Mouse (Mus musculus) kidney, postnatal 0 days (tissue): Measurements from ENCODE around the gene Unc45b. TPM values are rescaled to one million over a fixed set of nuclear protein-coding genes. Genes with fewer than 3 reads are reported as not detected.
A peak's percentile ranks its signal among the peaks of the same experiment; 100 is the strongest.
"Not testable (repeated sequence)": the region's sequence is repeated elsewhere in the genome, so short reads cannot be mapped to it uniquely, and the experiment has no call there.

ENCODE experiments used
- ATAC-seq: fragments of 200-750 bp; cut with Nextera tagmentation; replicated peaks from 2 replicates; pipeline ENCODE4 v1.8.0; 2017; ENCODE audit warnings: low read depth, moderate number of reproducible peaks, moderate TSS enrichment, moderate library complexity; ENCODE audit not compliant: low FRiP score
- DNase-seq: peaks from one replicate; pipeline ENCODE4 v3.0.0-alpha.2; 2016; ENCODE audit warnings: low spot score
- H3K27ac ChIP-seq: fragments of 300-500 bp; sonication (generic); 2 replicates; pipeline ENCODE4 v1.5.1; 2014; ENCODE audit warnings: mild to moderate bottlenecking
- H3K27me3 ChIP-seq: fragments of 300-500 bp; sonication (generic); 2 replicates; pipeline ENCODE4 v1.6.1; 2014; ENCODE audit warnings: low read length, mixed read lengths; ENCODE audit not compliant: insufficient read depth
- H3K36me3 ChIP-seq: fragments of 300-500 bp; sonication (generic); 2 replicates; pipeline ENCODE4 v1.6.1; 2014; ENCODE audit warnings: low read length, mixed read lengths; ENCODE audit not compliant: insufficient read depth
- H3K4me1 ChIP-seq: fragments of 300-500 bp; sonication (generic); replicated peaks from 2 replicates; pipeline ENCODE4 v1.6.1; 2014; ENCODE audit warnings: antibody characterized with exemption, low read length, mixed read lengths; ENCODE audit not compliant: insufficient read depth
- H3K4me2 ChIP-seq: fragments of 300-500 bp; sonication (generic); 2 replicates; pipeline ENCODE4 v1.6.1; 2014; ENCODE audit warnings: mild to moderate bottlenecking, low read length, moderate library complexity, mixed read lengths
- H3K4me3 ChIP-seq: fragments of 300-500 bp; sonication (generic); replicated peaks from 2 replicates; pipeline ENCODE4 v1.5.1; 2014; ENCODE audit warnings: low read depth, low read length
- H3K9ac ChIP-seq: fragments of 300-500 bp; sonication (generic); 2 replicates; pipeline ENCODE4 v1.6.1; 2014; ENCODE audit warnings: low read depth, low read length
- H3K9me3 ChIP-seq: fragments of 300-500 bp; sonication (generic); replicated peaks from 2 replicates; pipeline ENCODE4 v1.6.1; 2016; ENCODE audit warnings: low read length, inconsistent platforms, mixed read lengths
- CTCF ChIP-seq: IDR thresholded peaks from 2 replicates; pipeline ENCODE4 v1.5.1; 2016; ENCODE audit warnings: antibody characterized with exemption, low read depth, mild to moderate bottlenecking, moderate library complexity
- WGBS: fragments of 180-500 bp; shearing (Covaris S2); extraction: QIAGEN DNeasy Blood & Tissue Kit; methylation state at CpG from one replicate; pipeline ENCODE4 v1.1.7; 2014; 5-methylcytosine and 5-hydroxymethylcytosine counted together
- microRNA-seq: library from miRNA; unstranded; fragments of <30 nt; microRNA quantifications from one replicate; pipeline ENCODE4, GENCODE M21; 2016
- polyA plus RNA-seq: library from polyadenylated mRNA; unstranded; fragments of >200 nt; fragmentation: Nextera tagmentation; extraction: Ambion mirVana; gene quantifications from 2 replicates; pipeline ENCODE4 v1.2.1, GENCODE M21; 2015

Gene Unc45b
- polyA plus RNA-seq, 1 experiment from 2014 or later = 7.1 TPM

GRCm38 (mm10) chr11:82987621-82988020 lies 77.3 kb downstream of the Unc45b start:
- Histone ChIP-seq H3K4me3 (no peak overlapping the region), H3K27me3 (no peaks in the 10 kb centered on the region), H3K4me1 (no peaks in the 10 kb centered on the region), H3K4me2 (no peak overlapping the region), H3K9me3 (no peaks in the 10 kb centered on the region), H3K27ac (no peak overlapping the region), H3K36me3 (no peaks in the 10 kb centered on the region), H3K9ac (no peak overlapping the region)
- DNase-seq (no peak), ATAC-seq (no peak)
- TF ChIP-seq CTCF = no peak
- 87% methylated on average over 6 of the region's 6 CpGs for WGBS

GRCm38 (mm10) chr11:82989357-82989756 lies 79.0 kb downstream of the Unc45b start:
- H3K9me3 ChIP-seq = no peaks in the 10 kb centered on the region
- H3K36me3 ChIP-seq = no peaks in the 10 kb centered on the region
- H3K27me3 ChIP-seq = no peaks in the 10 kb centered on the region
- H3K4me2 ChIP-seq = peak overlapping the region; percentile 34; the same call in 1 of the 2 replicates
- ATAC-seq (no peak), DNase-seq (peak; percentile 21)
- TF ChIP-seq CTCF = no peak
- H3K4me1 ChIP-seq = no peaks in the 10 kb centered on the region
- H3K9ac ChIP-seq = no peak overlapping the region
- peak overlapping the region; percentile 6; the same call in 1 of the 2 replicates for H3K4me3 ChIP-seq
- no peak overlapping the region for H3K27ac ChIP-seq
- WGBS = 22% methylated on average over 12 of the region's 12 CpGs

- Histone ChIP-seq H3K27ac (peak overlapping the region; percentile 67), H3K9ac (peak overlapping the region; percentile 57; the same call in 1 of the 2 replicates), H3K4me2 (peak overlapping the region; percentile 89), H3K4me3 (peak overlapping the region; percentile 55)
- not testable (repeated sequence) for H3K4me1 ChIP-seq, ATAC-seq, H3K9me3 ChIP-seq, H3K36me3 ChIP-seq, H3K27me3 ChIP-seq
- peak; percentile 81 for DNase-seq
- 19% methylated on average over 19 of the region's 19 CpGs for WGBS
Observed at GRCm38 (mm10) chr11:82990612-82991385, 80.4 kb downstream of the Unc45b start.

- Histone ChIP-seq H3K9me3 (no peaks in the 10 kb centered on the region), H3K27me3 (no peaks in the 10 kb centered on the region), H3K36me3 (no peaks in the 10 kb centered on the region), H3K9ac (peak within 1 kb of the TSS; percentile 57), H3K4me2 (peak within 1 kb of the TSS; percentile 89), H3K4me3 (peak within 1 kb of the TSS; percentile 55), H3K4me1 (no peaks in the 10 kb centered on the region), H3K27ac (peak within 1 kb of the TSS; percentile 67)
- WGBS = 4% methylated on average over 14 of the region's 14 CpGs
- ATAC-seq (no peak), DNase-seq (peak; percentile 49)
- TF ChIP-seq CTCF = no peak
Observed at GRCm38 (mm10) chr11:82991469-82992166, 81.3 kb downstream of the Unc45b start, which contains the start of gene Slfn9. TSS of gene Slfn9 (minus strand) at chr11:82991830.

Small RNAs within 50 kb of the gene (microRNA-seq; reads per million reads assigned to microRNA genes)
- gene Mir7679 = not detected

Other genes starting within 250 kb of the Unc45b start
- gene Cct6b, start 146.2 kb upstream of the Unc45b start, polyA plus RNA-seq = 0.42 and 0.46 TPM in 2 replicates
- 35.6 and 38.1 TPM in 2 replicates for gene Zfp830, start 146.2 kb upstream of the Unc45b start, polyA plus RNA-seq
- gene Lig3, start 129.4 kb upstream of the Unc45b start, polyA plus RNA-seq = 23.0 and 23.9 TPM in 2 replicates
- 21.7 and 23.3 TPM in 2 replicates for gene Rffl, start 39.3 kb upstream of the Unc45b start, polyA plus RNA-seq
- gene Rad51d, start 19.9 kb upstream of the Unc45b start, polyA plus RNA-seq = 10.6 and 11.7 TPM in 2 replicates
- gene Fndc8, start 18.4 kb upstream of the Unc45b start, polyA plus RNA-seq = 0.55 and 0.60 TPM in 2 replicates
- gene Nle1, start 2.1 kb upstream of the Unc45b start, polyA plus RNA-seq = 23.7 and 24.0 TPM in 2 replicates
- gene Slfn5, start 40.8 kb downstream of the Unc45b start, polyA plus RNA-seq = 19.5 and 21.1 TPM in 2 replicates
- 9.4 and 11.5 TPM in 2 replicates for gene Slfn9, start 81.3 kb downstream of the Unc45b start, polyA plus RNA-seq
- gene Slfn8, start 110.3 kb downstream of the Unc45b start, polyA plus RNA-seq = 0.33 and 0.36 TPM in 2 replicates
- 12.7 and 16.3 TPM in 2 replicates for gene Slfn2, start 154.6 kb downstream of the Unc45b start, polyA plus RNA-seq
- 0.66 and 0.91 TPM in 2 replicates for gene Slfn1, start 206.3 kb downstream of the Unc45b start, polyA plus RNA-seq